Mouse (Mus musculus) gastrocnemius, adult 2 months (tissue): ENCODE measurements around the gene Inpp5k. TPM values are rescaled to one million over a fixed set of nuclear protein-coding genes. Genes with fewer than 3 reads are reported as not detected.

Experiments used
- DNase-seq: peaks from one replicate; pipeline ENCODE4 v3.0.0; 2022
- H3K27ac ChIP-seq: fragments of 200-600 bp; 2 replicates; pipeline ENCODE4 v1.8.1; 2022; ENCODE audit warnings: mild to moderate bottlenecking
- H3K4me3 ChIP-seq: fragments of 200-600 bp; 2 replicates; pipeline ENCODE4 v1.8.1; 2022; ENCODE audit warnings: mild to moderate bottlenecking, moderate library complexity
- CTCF ChIP-seq: fragments of 200-600 bp; IDR thresholded peaks from 2 replicates; pipeline ENCODE4 v1.8.1; 2022; ENCODE audit warnings: antibody characterized with exemption, mild to moderate bottlenecking, moderate library complexity
- intact Hi-C: fragments of 180-260 bp; cut with DNase I; formaldehyde crosslinking; loops from one replicate; pipeline ENCODE4 v1.15.1; 2025
- total RNA-seq, 2 experiments: library from RNA; stranded (reverse); gene quantifications; 2 replicates each; pipeline ENCODE4 v1.2.3; 2021

The Inpp5k gene
- total RNA-seq, 2 experiments from 2014 or later: 25.9 to 27.4 TPM

GRCm38 (mm10) chr11:75657841-75658240, 27.1 kb downstream of the Inpp5k start:
- no peak for DNase-seq
- intact Hi-C loops: loop anchor here (2.0 kb wide), 1 partner anchor 21 kb away; the partner anchor contains the start of gene Crk
- TF ChIP-seq CTCF: no peak
- no peak overlapping the region for H3K27ac ChIP-seq
- H3K4me3 ChIP-seq: no peak overlapping the region

- TF ChIP-seq CTCF: no peak
- no peak overlapping the region for H3K4me3 ChIP-seq
- intact Hi-C loops: no loop called here
- H3K27ac ChIP-seq: no peak overlapping the region
- no peak for DNase-seq
These were observed 27.5 kb downstream of the Inpp5k start for GRCm38 (mm10) chr11:75658311-75658710.

GRCm38 (mm10) chr11:75658996-75659750, 28.4 kb downstream of the Inpp5k start:
- Histone ChIP-seq H3K27ac (peak overlapping the region; percentile 13; the same call in 1 of the 2 replicates), H3K4me3 (no peak overlapping the region)
- no peak for TF ChIP-seq CTCF
- no peak for DNase-seq
- intact Hi-C loops: no loop called here

- no peak overlapping the region for H3K27ac ChIP-seq
- intact Hi-C loops: no loop called here
- DNase-seq: no peak
- H3K4me3 ChIP-seq: no peak overlapping the region
- TF ChIP-seq CTCF: no peak
These were observed 29.3 kb downstream of the Inpp5k start for GRCm38 (mm10) chr11:75660081-75660590.

- no peak for TF ChIP-seq CTCF
- H3K27ac ChIP-seq: no peak overlapping the region
- no peak for DNase-seq
- no peak overlapping the region for H3K4me3 ChIP-seq
- intact Hi-C loops: no loop called here
These were observed 30.4 kb downstream of the Inpp5k start for GRCm38 (mm10) chr11:75660941-75661800.

- TF ChIP-seq CTCF: no peak
- no peak overlapping the region for H3K27ac ChIP-seq
- intact Hi-C loops: no loop called here
- H3K4me3 ChIP-seq: no peak overlapping the region
- no peak for DNase-seq
These were observed 31.3 kb downstream of the Inpp5k start for GRCm38 (mm10) chr11:75662131-75662530.

- intact Hi-C loops: no loop called here
- no peak for DNase-seq
- no peak for TF ChIP-seq CTCF
- H3K4me3 ChIP-seq: no peak overlapping the region
- no peak overlapping the region for H3K27ac ChIP-seq
These were observed 35.5 kb downstream of the Inpp5k start for GRCm38 (mm10) chr11:75666296-75666695.

- DNase-seq: no peak
- no peak for TF ChIP-seq CTCF
- intact Hi-C loops: no loop called here
- Histone ChIP-seq H3K4me3 (no peak overlapping the region), H3K27ac (no peak overlapping the region)
These were observed 37.8 kb downstream of the Inpp5k start for GRCm38 (mm10) chr11:75668621-75669020.

- Histone ChIP-seq H3K4me3 (no peak overlapping the region), H3K27ac (no peak overlapping the region)
- intact Hi-C loops: no loop called here
- no peak for DNase-seq
- no peak for TF ChIP-seq CTCF
These were observed 38.5 kb downstream of the Inpp5k start for GRCm38 (mm10) chr11:75669176-75669852.

GRCm38 (mm10) chr11:75669853-75670200, 39.0 kb downstream of the Inpp5k start:
- no peak overlapping the region for H3K4me3 ChIP-seq
- intact Hi-C loops: no loop called here
- H3K27ac ChIP-seq: no peak overlapping the region
- no peak for TF ChIP-seq CTCF
- no peak for DNase-seq

GRCm38 (mm10) chr11:75671426-75672180, 40.8 kb downstream of the Inpp5k start:
- intact Hi-C loops: no loop called here
- H3K27ac ChIP-seq: no peak overlapping the region
- H3K4me3 ChIP-seq: no peak overlapping the region

GRCm38 (mm10) chr11:75673411-75673810, 42.6 kb downstream of the Inpp5k start:
- H3K27ac ChIP-seq: no peak overlapping the region
- intact Hi-C loops: no loop called here
- no peak for TF ChIP-seq CTCF

More at GRCm38 (mm10) chr11:75671426-75672180, 40.8 kb downstream of the Inpp5k start:
- no peak for DNase-seq
- no peak for TF ChIP-seq CTCF

More at GRCm38 (mm10) chr11:75673411-75673810, 42.6 kb downstream of the Inpp5k start:
- H3K4me3 ChIP-seq: no peak overlapping the region
- DNase-seq: no peak
